Mouse (Mus musculus) cerebellum, adult 2 months (tissue): Measurements from ENCODE around the gene Slc25a24.

Source experiments
- CTCF ChIP-seq: fragments of 200-500 bp; IDR thresholded peaks from 2 replicates; pipeline ENCODE4 v1.5.1; 2011; ENCODE audit warnings: low read depth, mild to moderate bottlenecking, control low read depth, low read length, moderate library complexity, borderline replicate concordance; ENCODE audit not compliant: insufficient read depth
- POLR2A ChIP-seq: fragments of 200-500 bp; IDR thresholded peaks from 2 replicates; pipeline ENCODE4 v1.6.1; 2011; ENCODE audit warnings: low read length, control low read depth, borderline replicate concordance; ENCODE audit not compliant: insufficient read depth

DNA sequence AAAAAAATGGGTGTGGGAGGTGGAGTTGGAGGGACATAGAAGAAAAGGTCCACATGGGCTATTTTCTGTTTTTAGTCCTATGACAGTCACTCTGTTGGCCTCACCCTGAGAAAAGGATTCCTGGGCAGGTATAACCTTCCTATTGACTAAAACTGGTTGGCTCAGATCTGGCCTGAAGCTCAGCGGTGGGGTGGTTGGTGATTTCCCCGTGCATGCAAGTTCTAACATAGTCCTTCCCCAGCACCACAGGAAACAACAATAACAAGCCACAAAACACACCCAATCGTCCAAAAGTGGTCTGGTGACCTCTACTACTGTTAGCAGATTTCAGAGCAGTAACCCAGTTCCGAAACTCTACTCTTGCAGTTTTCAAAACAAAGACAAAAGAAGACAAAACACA is 10.0 kb downstream of the Slc25a24 start:
- TF ChIP-seq CTCF (no peak), POLR2A (no peak)
